Mouse (Mus musculus): Measurements from ENCODE around the gene Clstn1. TPM values are rescaled to one million over a fixed set of nuclear protein-coding genes. Genes with fewer than 3 reads are reported as not detected.

Clstn1 gene
- polyA plus RNA-seq, 1 experiment from 2014 or later = 61.9 TPM

DNA sequence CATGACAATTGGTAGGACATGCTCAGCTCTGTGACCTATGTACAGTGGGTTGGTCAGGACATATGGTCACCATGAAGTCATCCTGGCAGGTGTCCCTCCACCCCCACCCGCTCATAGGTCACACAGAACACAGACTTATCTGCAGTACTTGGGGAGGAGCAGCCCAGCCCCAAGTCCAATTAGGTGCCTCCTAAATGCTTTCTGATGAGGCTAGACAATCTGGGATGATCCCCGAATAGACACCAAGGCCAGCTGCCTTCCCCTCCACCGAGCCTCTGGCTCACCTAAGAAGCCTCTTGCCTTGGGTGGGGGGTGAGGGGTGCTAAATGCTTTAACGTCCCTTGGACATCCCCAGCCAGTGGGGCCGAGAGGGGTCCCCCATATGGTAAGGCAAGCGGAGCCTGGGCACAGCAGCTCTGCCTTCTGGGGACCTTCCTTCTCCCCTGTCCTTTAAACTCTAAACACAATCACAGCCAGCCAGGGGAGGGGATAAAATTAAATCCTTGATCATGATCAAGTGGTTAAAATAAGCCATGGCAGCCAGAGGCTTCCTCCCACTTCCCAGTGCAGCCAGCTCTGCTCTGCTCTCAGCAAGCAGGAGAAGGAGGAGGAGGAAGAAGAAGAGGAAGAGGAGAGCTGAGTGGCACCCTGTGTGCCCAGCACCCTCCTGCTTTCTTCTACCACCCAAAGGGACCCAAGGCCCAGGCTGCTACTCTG is 16.3 kb upstream of the Clstn1 start:
- Histone ChIP-seq H3K4me3 (replicated peaks) (no peak overlapping the region), H3K27ac (no peak overlapping the region), H3K4me1 (replicated peaks) (peaks cover 33% of the 10 kb centered on the region), H3K9ac (replicated peaks) (no peak overlapping the region), H3K36me3 (no peaks in the 10 kb centered on the region; the same call in 1 of the 2 replicates), H3K27me3 (no peaks in the 10 kb centered on the region), H3K4me2 (replicated peaks) (no peak overlapping the region), H3K9me3 (no peaks in the 10 kb centered on the region)
- no peak for ATAC-seq
- WGBS = 86% methylated on average over 6 of the region's 6 CpGs

DNA sequence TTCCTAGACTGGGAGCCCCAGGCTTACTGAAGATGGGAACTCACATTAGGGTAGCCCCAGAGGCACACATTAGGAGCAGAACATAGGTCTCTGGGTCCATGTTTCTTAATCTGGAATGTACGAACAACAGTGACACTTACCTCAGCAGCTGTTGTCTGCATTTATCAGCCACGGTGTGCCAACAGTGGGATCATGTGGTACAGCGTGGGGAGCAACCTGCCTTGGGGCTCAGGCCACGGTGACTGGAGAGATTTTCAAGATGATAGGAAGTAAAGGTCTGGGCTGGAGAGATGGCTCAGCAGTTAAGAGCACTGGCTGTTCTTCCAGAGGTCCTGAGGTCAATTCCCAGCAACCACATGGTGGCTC is 15.8 kb upstream of the Clstn1 start:
- Histone ChIP-seq H3K27me3 (no peaks in the 10 kb centered on the region), H3K36me3 (no peaks in the 10 kb centered on the region; the same call in 1 of the 2 replicates), H3K27ac (no peak overlapping the region), H3K4me2 (replicated peaks) (no peak overlapping the region), H3K4me1 (replicated peaks) (peaks cover 28% of the 10 kb centered on the region), H3K9ac (replicated peaks) (no peak overlapping the region), H3K4me3 (replicated peaks) (no peak overlapping the region), H3K9me3 (no peaks in the 10 kb centered on the region)
- WGBS = 84% methylated on average over 4 of the region's 4 CpGs
- ATAC-seq = no peak

DNA sequence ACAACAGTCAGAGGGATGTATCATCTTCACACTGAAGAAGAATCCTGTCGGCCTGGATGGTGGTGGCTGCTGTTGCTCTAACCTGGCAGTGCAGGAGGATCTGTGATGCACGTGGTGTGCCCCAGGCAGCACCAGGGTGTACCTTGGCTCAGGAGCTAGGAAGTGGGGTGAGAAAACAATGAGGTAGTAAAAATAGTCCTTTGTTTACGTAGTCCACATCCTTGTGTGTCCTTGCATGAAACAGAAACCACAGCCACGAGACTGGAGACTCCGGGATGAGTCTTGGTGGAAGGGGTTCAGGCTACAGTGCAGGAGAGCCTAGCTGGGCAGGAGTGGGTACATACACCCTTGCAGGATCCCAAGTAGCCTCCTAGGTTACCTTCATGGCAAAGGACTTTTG is 15.1 kb upstream of the Clstn1 start:
- Histone ChIP-seq H3K36me3 (no peaks in the 10 kb centered on the region), H3K27ac (no peak overlapping the region), H3K9ac (replicated peaks) (no peak overlapping the region), H3K4me1 (replicated peaks) (peaks cover 24% of the 10 kb centered on the region), H3K27me3 (no peaks in the 10 kb centered on the region), H3K4me2 (replicated peaks) (no peak overlapping the region), H3K4me3 (replicated peaks) (no peak overlapping the region), H3K9me3 (no peaks in the 10 kb centered on the region)
- WGBS = 83% methylated on average over 5 of the region's 5 CpGs
- no peak for ATAC-seq

- ATAC-seq = no peak
- H3K4me1 ChIP-seq (replicated peaks) = peaks cover 29% of the 10 kb centered on the region
- H3K27me3 ChIP-seq = no peaks in the 10 kb centered on the region
- no peak overlapping the region for H3K27ac ChIP-seq
- H3K4me2 ChIP-seq (replicated peaks) = no peak overlapping the region
- H3K9me3 ChIP-seq = no peaks in the 10 kb centered on the region
- 60% methylated on average over 8 of the region's 8 CpGs for WGBS
- H3K4me3 ChIP-seq (replicated peaks) = no peak overlapping the region
- no peak overlapping the region for H3K9ac ChIP-seq (replicated peaks)
- H3K36me3 ChIP-seq = no peaks in the 10 kb centered on the region
Measured at GRCm38 (mm10) chr4:149571651-149572149, 14.6 kb upstream of the Clstn1 start.

DNA sequence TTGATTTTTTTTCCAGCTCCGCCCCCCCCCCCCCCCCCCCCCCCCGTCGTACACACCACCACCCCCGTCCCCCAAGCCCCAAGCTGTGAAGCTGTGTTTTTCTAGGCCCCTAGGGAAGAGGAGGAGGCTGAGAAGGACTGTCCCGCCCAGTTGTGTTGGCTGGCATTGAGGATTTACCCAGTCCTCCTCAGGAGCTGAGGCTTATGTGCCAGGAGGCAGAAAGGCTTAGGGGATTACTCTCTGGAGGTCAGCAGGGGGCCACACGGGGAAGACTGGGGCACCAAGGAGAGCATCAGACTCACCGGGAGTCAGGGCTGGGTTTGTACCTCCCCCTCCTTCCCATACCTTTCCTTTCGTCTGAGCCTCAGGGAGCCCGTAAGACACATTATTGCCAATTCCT is 13.8 kb upstream of the Clstn1 start:
- 38% methylated on average over 4 of the region's 9 CpGs for WGBS
- Histone ChIP-seq H3K27ac (no peak overlapping the region), H3K36me3 (no peaks in the 10 kb centered on the region), H3K9ac (replicated peaks) (no peak overlapping the region), H3K4me1 (replicated peaks) (peaks cover 34% of the 10 kb centered on the region), H3K4me2 (replicated peaks) (no peak overlapping the region), H3K9me3 (no peaks in the 10 kb centered on the region), H3K27me3 (no peaks in the 10 kb centered on the region), H3K4me3 (replicated peaks) (no peak overlapping the region)
- no peak for ATAC-seq

GRCm38 (mm10) chr4:149572851-149573250 is 13.4 kb upstream of the Clstn1 start:
- Histone ChIP-seq H3K4me1 (replicated peaks) (peaks cover 34% of the 10 kb centered on the region), H3K4me3 (replicated peaks) (no peak overlapping the region), H3K27ac (no peak overlapping the region), H3K36me3 (no peaks in the 10 kb centered on the region), H3K27me3 (no peaks in the 10 kb centered on the region), H3K9me3 (no peaks in the 10 kb centered on the region), H3K4me2 (replicated peaks) (no peak overlapping the region), H3K9ac (replicated peaks) (no peak overlapping the region)
- 53% methylated on average over 8 of the region's 8 CpGs for WGBS
- no peak for ATAC-seq

DNA sequence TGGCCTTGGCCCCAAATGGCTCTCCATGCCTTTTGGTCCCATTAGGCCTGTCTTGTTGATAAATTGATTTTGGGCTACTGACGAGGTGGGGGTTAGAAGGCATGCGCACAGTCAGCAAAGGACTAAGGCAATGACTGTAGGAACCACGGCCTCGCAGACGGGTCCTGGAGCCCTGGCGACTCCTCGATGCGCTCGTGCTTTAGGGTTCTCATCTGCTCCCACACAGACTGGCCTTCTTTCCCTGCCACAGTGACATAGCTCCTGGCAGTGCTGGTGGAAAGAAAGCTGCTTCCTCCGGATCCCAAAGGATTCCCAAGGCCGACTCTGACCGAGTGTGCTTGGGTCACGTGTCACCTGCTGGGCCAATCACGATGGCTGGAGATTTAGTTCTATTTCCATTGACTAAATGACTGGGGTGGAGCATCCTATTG is 11.9 kb upstream of the Clstn1 start:
- Histone ChIP-seq H3K4me1 (replicated peaks) (peaks cover 47% of the 10 kb centered on the region), H3K9ac (replicated peaks) (no peak overlapping the region), H3K36me3 (no peaks in the 10 kb centered on the region), H3K27me3 (no peaks in the 10 kb centered on the region), H3K4me3 (replicated peaks) (no peak overlapping the region), H3K4me2 (replicated peaks) (no peak overlapping the region), H3K9me3 (no peaks in the 10 kb centered on the region), H3K27ac (no peak overlapping the region)
- no peak for ATAC-seq
- WGBS = 70% methylated on average over 14 of the region's 14 CpGs

- Histone ChIP-seq H3K4me1 (replicated peaks) (peaks cover 45% of the 10 kb centered on the region), H3K4me3 (replicated peaks) (no peak overlapping the region), H3K4me2 (replicated peaks) (no peak overlapping the region), H3K36me3 (no peaks in the 10 kb centered on the region), H3K9ac (replicated peaks) (no peak overlapping the region), H3K27me3 (no peaks in the 10 kb centered on the region), H3K9me3 (no peaks in the 10 kb centered on the region), H3K27ac (peak overlapping the region; percentile 84; the same call in 1 of the 2 replicates)
- 77% methylated on average over 9 of the region's 9 CpGs for WGBS
- no peak for ATAC-seq
Measured at GRCm38 (mm10) chr4:149576061-149576460, 10.2 kb upstream of the Clstn1 start.

- Histone ChIP-seq H3K9ac (replicated peaks) (peak overlapping the region; percentile 46), H3K9me3 (no peaks in the 10 kb centered on the region), H3K27me3 (no peaks in the 10 kb centered on the region; the same call in 1 of the 2 replicates), H3K4me2 (replicated peaks) (no peak overlapping the region), H3K27ac (peak overlapping the region; percentile 84), H3K4me1 (replicated peaks) (peaks cover 37% of the 10 kb centered on the region), H3K4me3 (replicated peaks) (no peak overlapping the region), H3K36me3 (no peaks in the 10 kb centered on the region)
- peak; percentile 51; the same call in 1 of the 2 replicates for ATAC-seq
- 7% methylated on average over 4 of the region's 4 CpGs for WGBS
Measured at GRCm38 (mm10) chr4:149576993-149577548, 9.2 kb upstream of the Clstn1 start.

- H3K36me3 ChIP-seq = no peaks in the 10 kb centered on the region
- no peaks in the 10 kb centered on the region; the same call in 1 of the 2 replicates for H3K27me3 ChIP-seq
- no peaks in the 10 kb centered on the region for H3K9me3 ChIP-seq
- H3K4me2 ChIP-seq (replicated peaks) = no peak overlapping the region
- 70% methylated on average over 13 of the region's 13 CpGs for WGBS
- no peak for ATAC-seq
- no peak overlapping the region for H3K9ac ChIP-seq (replicated peaks)
- H3K4me3 ChIP-seq (replicated peaks) = no peak overlapping the region
- H3K4me1 ChIP-seq (replicated peaks) = peaks cover 33% of the 10 kb centered on the region
- H3K27ac ChIP-seq = 0 out of 2 replicates have a peak overlapping the region, but pooled peaks have one; percentile 10
Measured at GRCm38 (mm10) chr4:149578085-149578681, 8.1 kb upstream of the Clstn1 start.

DNA sequence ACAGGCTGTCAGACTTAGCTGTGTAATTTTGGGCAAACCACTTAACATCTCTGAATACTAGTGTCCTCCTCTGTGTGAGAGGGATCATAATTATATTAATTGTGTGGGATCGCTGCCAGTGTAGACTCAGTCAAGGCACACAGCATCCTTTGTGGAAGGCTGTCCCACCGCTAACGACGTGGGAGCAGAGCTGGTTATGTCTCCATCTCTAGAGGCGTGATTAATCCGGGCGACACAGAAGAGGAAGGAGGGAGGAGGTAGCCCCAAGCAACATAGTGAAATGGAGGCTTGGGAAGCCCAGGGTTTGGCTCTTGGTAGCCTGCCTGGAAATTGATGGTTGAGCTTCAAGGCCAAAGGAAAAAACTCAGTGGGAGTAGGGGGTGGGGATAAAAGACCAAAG is 7.4 kb upstream of the Clstn1 start:
- Histone ChIP-seq H3K9me3 (no peaks in the 10 kb centered on the region), H3K27me3 (no peaks in the 10 kb centered on the region; the same call in 1 of the 2 replicates), H3K4me1 (replicated peaks) (peaks cover 33% of the 10 kb centered on the region), H3K27ac (peak overlapping the region; percentile 10; the same call in 1 of the 2 replicates), H3K4me2 (replicated peaks) (no peak overlapping the region), H3K9ac (replicated peaks) (no peak overlapping the region), H3K4me3 (replicated peaks) (no peak overlapping the region), H3K36me3 (no peaks in the 10 kb centered on the region)
- WGBS = 24% methylated on average over 7 of the region's 7 CpGs
- ATAC-seq = no peak

DNA sequence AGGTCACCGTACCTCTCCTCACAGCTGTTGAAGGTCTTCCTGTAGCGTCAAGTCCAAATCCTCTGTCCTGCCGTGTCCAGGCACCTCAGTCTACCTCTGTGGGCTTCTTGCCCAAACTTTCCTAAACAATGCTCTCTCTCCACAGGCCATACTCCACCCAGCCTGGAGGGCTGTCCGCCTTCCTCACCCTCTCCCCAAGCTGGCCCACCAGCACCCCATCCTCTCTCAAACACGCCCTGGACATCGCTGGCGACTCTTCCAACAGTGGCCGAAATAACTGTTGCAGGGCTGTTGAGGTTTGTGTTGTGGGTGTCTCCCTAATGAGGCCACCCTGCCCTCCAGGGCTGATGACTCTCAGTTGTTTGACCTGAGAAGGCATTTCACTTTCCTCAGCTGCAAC is 1.0 kb upstream of the Clstn1 start:
- Histone ChIP-seq H3K9ac (replicated peaks) (peak overlapping the region; percentile 96; the same call in 1 of the 2 replicates), H3K9me3 (no peaks in the 10 kb centered on the region), H3K27ac (no peak overlapping the region), H3K4me2 (replicated peaks) (peak overlapping the region; percentile 96; the same call in 1 of the 2 replicates), H3K4me3 (replicated peaks) (no peak overlapping the region; the same call in 1 of the 2 replicates), H3K4me1 (replicated peaks) (peaks cover 31% of the 10 kb centered on the region), H3K36me3 (no peaks in the 10 kb centered on the region), H3K27me3 (peaks cover 22% of the 10 kb centered on the region)
- WGBS = 90% methylated on average over 8 of the region's 8 CpGs
- no peak for ATAC-seq
